ENCODE assay signal across 32 mouse cellular contexts in genomic region chr8:107629701-107630100, GRCm38 (mm10).
"Had no signal": no experiment of that assay in that cellular context is flagged by ENCODE, and none has a peak within 500 bp of the region (broad histone marks: within the 10 kb centered on the region; RNA-seq: fewer than 3 reads in every experiment).

No protein-coding gene starts in this region.

- H3K9me3 ChIP-seq: limb, embryonic 10.5 days; limb, embryonic 12.5 days; limb, embryonic 13.5 days; limb, embryonic 15.5 days; liver, embryonic 12.5 days; liver, embryonic 13.5 days; liver, embryonic 15.5 days; lung, embryonic 15.5 days; midbrain, embryonic 10.5 days; midbrain, embryonic 12.5 days; midbrain, embryonic 13.5 days; midbrain, embryonic 15.5 days; neural tube, embryonic 12.5 days had no signal

- H3K4me3 ChIP-seq: limb, embryonic 10.5 days; limb, embryonic 12.5 days; limb, embryonic 13.5 days; limb, embryonic 15.5 days; liver, embryonic 12.5 days; liver, embryonic 13.5 days; liver, embryonic 15.5 days; lung, embryonic 15.5 days; megakaryocyte, embryonic 14.5 days; midbrain, embryonic 10.5 days; midbrain, embryonic 12.5 days; midbrain, embryonic 13.5 days; midbrain, embryonic 15.5 days; myocyte; neural tube, embryonic 12.5 days had no signal

- H3K4me1 ChIP-seq: limb, embryonic 10.5 days; limb, embryonic 12.5 days; limb, embryonic 13.5 days; limb, embryonic 15.5 days; liver, embryonic 12.5 days; liver, embryonic 13.5 days; liver, embryonic 15.5 days; lung, embryonic 15.5 days; megakaryocyte, embryonic 14.5 days; midbrain, embryonic 12.5 days; midbrain, embryonic 13.5 days; midbrain, embryonic 15.5 days had no signal

- H3K4me2 ChIP-seq: limb, embryonic 12.5 days; limb, embryonic 13.5 days; limb, embryonic 15.5 days; liver, embryonic 11.5 days; liver, embryonic 12.5 days; liver, embryonic 13.5 days; liver, embryonic 15.5 days; lung, embryonic 14.5 days; lung, embryonic 15.5 days; midbrain, embryonic 11.5 days; midbrain, embryonic 12.5 days; midbrain, embryonic 13.5 days; midbrain, embryonic 15.5 days; neural tube, embryonic 12.5 days had no signal

- ATAC-seq: liver, embryonic 12.5 days; liver, postnatal 0 days; lung, postnatal 0 days; midbrain, embryonic 13.5 days; midbrain, embryonic 15.5 days; midbrain, embryonic 16.5 days had no signal

- H3K27me3 ChIP-seq: limb, embryonic 12.5 days; limb, embryonic 13.5 days; limb, embryonic 15.5 days; liver, embryonic 12.5 days; liver, embryonic 13.5 days; liver, embryonic 15.5 days; lung, embryonic 15.5 days; midbrain, embryonic 12.5 days; midbrain, embryonic 13.5 days; midbrain, embryonic 15.5 days; neural tube, embryonic 12.5 days had no signal

- DNase-seq: left cerebral cortex, postnatal 4 days; liver; liver, embryonic 13.5 days; liver, postnatal 0 days; lung, adult 18-20 months; lung, adult 2 months; lung, embryonic 14.5 days; lung, postnatal 10 days; lung, postnatal 14 days; lung, postnatal 36 days; lung, postnatal 4 days; midbrain, embryonic 14.5 days had no signal

- H3K27ac ChIP-seq: limb, embryonic 10.5 days; limb, embryonic 12.5 days; limb, embryonic 13.5 days; limb, embryonic 15.5 days; liver, embryonic 12.5 days; liver, embryonic 13.5 days; liver, embryonic 14.5 days; liver, embryonic 15.5 days; lung, embryonic 15.5 days; macrophage; midbrain, embryonic 10.5 days; midbrain, embryonic 12.5 days; midbrain, embryonic 13.5 days; midbrain, embryonic 15.5 days; neural tube, embryonic 12.5 days had no signal

- H3K9ac ChIP-seq: limb, embryonic 12.5 days; limb, embryonic 13.5 days; limb, embryonic 15.5 days; liver, embryonic 12.5 days; liver, embryonic 13.5 days; liver, embryonic 14.5 days; liver, embryonic 15.5 days; liver, postnatal 0 days; lung, embryonic 14.5 days; lung, embryonic 15.5 days; midbrain, embryonic 12.5 days; midbrain, embryonic 13.5 days; midbrain, embryonic 15.5 days; neural tube, embryonic 12.5 days had no signal

- H3K36me3 ChIP-seq: limb, embryonic 10.5 days; limb, embryonic 12.5 days; limb, embryonic 13.5 days; limb, embryonic 15.5 days; liver, embryonic 12.5 days; liver, embryonic 13.5 days; liver, embryonic 15.5 days; lung, embryonic 15.5 days; midbrain, embryonic 10.5 days; midbrain, embryonic 12.5 days; midbrain, embryonic 13.5 days; midbrain, embryonic 15.5 days; neural tube, embryonic 12.5 days had no signal
